Mouse (Mus musculus): Measurements from ENCODE around the gene Lcmt1.

The Lcmt1 gene

DNA sequence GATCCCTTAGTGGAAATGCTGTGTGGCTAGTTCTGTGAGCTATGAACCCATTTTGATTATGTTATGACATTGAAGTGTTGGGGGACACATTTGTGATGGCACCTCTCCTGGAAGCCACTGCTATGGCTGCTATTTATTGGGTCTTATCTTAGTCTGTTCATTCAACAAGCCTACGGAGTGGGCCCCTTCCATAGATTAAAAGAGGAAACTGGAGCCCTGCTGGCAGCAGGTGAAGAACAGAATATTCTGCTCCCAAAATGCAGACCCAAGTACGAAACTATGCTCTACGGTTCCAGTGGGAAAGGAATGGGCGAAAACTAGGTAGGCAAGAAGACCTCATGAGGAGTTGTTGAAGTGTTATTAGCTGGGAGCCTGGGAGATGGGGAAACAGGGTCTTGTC is 88.7 kb downstream of the Lcmt1 start:
- no peak for DNase-seq (ENCODE audit: low spot score)

DNA sequence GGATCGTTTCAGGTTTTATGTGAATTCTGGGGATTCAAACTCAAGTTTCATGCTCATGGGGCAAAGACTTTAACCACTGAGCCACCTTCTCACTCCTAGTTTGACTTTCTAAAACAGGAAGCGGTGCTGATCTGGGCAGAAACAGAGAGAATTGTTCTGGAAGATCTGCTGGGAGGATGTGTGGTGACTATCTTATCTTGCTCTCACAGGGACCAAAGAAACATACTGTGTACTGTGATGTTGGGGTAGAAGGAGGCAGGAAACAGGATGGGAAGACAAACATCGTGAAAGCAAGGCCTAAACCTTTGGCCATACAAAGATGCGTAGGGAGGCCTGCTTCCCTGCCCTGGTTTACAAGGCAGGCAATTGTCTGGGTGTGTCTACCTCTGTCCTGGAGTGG is 89.7 kb downstream of the Lcmt1 start:
- no peak for DNase-seq (ENCODE audit: low spot score)

DNA sequence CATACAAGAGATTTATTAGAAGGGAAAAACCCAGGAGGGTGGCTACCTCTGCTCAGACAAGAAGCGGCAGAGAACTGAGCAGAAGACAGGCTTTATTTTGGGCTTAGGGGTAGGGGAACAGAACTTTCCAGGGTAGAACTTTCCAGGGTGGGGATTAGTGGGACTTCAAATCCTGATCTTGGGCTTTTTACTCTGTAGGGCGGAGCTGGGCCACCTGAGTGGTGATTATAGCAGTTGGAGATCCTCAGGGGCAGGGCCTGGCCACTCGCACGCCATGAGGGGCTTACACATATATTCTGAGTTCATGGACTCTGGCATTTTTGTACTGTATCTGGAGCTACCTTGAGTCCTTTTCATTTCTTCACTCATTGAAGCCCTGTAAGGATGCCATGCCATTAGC is 91.7 kb downstream of the Lcmt1 start:
- DNase-seq (ENCODE audit: low spot score) = no peak

DNA sequence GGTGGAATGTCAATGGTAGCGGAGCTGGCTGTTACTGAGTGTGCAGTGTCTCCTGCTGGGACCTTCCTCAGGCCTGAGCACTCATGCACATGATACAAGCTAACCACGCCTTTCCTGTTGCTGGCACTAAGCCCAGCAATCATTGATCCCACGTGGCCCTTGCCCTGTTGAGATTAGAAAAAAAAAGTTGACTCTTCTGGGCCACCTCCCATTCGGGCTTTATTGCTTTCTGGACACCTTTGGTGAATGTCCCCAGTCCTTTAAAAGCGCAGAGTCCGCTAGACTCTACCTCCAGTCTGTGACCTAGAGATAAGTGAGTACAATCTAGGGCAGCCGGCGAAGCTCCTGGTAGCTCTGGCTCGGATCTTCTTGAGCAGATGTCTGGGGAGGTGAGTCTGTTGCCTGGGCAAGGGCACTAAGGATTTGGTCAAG is 92.5 kb downstream of the Lcmt1 start, which contains the start of gene Aqp8:
Gene Aqp8, plus strand, starts transcription at position 222 of the 432 bp plus-strand sequence.
- DNase-seq (ENCODE audit: low spot score) = no peak

DNA sequence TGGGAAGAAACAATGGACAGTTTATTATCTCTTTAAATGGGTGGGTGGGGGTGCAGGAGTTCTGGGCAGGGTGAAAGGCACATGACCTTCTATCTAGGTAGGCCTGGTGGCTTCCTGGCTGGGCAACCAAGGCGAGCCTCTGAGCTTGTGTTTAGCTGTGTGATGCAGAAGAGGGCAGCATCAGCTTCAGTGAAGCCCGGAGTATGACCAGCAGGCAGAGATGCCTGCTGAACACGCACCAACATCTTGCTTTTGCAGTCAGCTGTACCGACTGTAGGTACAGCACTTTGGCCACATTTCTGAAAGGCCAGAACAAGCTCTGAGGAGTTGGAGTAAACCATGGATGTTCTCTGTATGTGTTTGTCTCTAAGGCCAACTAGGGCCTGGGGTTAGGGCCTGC is 94.0 kb downstream of the Lcmt1 start:
- no peak for DNase-seq (ENCODE audit: low spot score)

DNA sequence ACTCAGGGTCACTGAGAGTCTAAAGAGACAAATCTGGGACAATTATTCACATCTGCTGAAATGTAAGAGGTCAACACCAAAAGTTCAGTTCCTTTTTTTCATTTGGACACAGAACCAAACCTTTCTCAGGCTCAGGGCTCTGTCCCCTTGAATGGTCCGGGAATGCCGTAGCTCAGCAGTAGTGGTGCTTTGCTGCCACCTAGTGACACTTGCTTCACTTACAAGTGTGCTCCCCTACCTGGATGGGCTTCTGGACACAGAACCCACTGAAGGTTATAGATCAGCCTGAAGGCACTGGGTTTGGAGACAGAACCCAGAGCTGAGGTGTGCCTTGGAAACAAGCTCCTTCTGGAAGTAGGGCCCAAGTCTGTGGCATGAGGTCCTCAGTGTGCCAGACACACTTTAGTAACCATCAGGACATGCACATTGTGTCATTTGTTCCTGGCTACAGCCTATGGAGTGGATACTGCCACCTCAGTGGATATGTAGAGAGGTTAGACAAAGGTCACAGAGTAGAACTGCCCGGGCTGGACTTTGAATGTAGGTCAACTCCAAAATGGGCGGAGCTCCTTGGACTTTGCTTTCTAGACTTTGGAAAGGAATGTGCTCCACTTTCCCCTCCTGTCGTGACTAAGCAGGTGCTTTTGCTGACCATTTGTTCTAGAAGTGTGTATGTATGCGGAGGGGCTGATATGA is 96.3 kb downstream of the Lcmt1 start:
- peak; percentile 74 for DNase-seq (ENCODE audit: low spot score)

DNA sequence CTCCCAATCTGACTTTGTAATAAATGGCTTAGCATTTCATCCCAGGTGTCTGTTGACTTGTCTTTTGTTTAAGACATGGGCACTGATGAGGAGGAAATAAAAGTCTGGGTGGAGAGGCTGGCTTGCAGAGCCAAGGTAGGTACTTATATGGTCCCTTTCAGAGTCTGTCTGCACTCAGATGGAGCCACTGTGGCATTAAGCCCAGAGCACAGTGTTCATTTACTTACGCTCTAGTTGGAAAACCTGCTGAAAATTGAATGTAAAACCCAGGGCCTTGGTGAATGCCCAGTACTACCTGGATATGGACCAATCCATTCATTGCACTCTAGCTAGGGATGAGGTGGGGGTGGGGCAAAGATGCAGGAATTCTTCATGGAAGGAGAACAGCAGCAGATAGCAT is 98.4 kb downstream of the Lcmt1 start:
- no peak for DNase-seq (ENCODE audit: low spot score)

Measured in layer of hippocampus, adult 11-12 months (tissue).